Mouse (Mus musculus): ENCODE data around the gene Astn1.

- no peak for TF ChIP-seq CTCF (IDR thresholded peaks at IDR 0.05; ENCODE audit: control insufficient read depth, insufficient read depth, insufficient replicate concordance, low read depth, low read length)
- no peak for TF ChIP-seq POLR2A (IDR thresholded peaks at IDR 0.05; ENCODE audit: control insufficient read depth, low read depth, low read length)
These were observed 49.1 kb downstream of the Astn1 start for GRCm38 (mm10) chr1:158411146-158411545.
